Mouse (Mus musculus) CH12.LX (cell line): ENCODE measurements at regions not wholly inside any gene's neighbourhood (a gene's known extent, or its start where the extent isn't known, plus 50 kb on each side); places are given as distances from the start of the nearest gene placed in this dataset.

Experiments
- DNase-seq: peaks from one replicate; pipeline ENCODE4 v3.0.0-alpha.2; 2013; ENCODE audit errors: extremely low read depth
- H3K27ac ChIP-seq: 2 replicates; pipeline ENCODE4 v1.5.1; 2012; ENCODE audit warnings: low read depth, mild to moderate bottlenecking, control low read depth, moderate library complexity; ENCODE audit not compliant: insufficient read depth
- H3K27me3 ChIP-seq: replicated peaks from 2 replicates; pipeline ENCODE3; 2012; ENCODE audit warnings: inconsistent platforms
- H3K36me3 ChIP-seq, 2 experiments: replicated peaks in 1 of 2; 2 replicates each; pipeline versions ENCODE3 to v1.6.1; 2012; ENCODE audit warnings: inconsistent platforms in 1 of 2, low read length in 1 of 2, mild to moderate bottlenecking in 1 of 2, mixed read lengths in 1 of 2, moderate library complexity in 1 of 2; ENCODE audit not compliant: control insufficient read depth in 1 of 2, insufficient read depth in 1 of 2
- H3K4me1 ChIP-seq, 2 experiments: 2 replicates each; pipeline ENCODE4 v1.6.1; 2012; ENCODE audit warnings: inconsistent platforms in 1 of 2, moderate library complexity in 1 of 2; ENCODE audit not compliant: insufficient read depth in 2 of 2, control insufficient read depth in 1 of 2
- H3K4me2 ChIP-seq: 2 replicates; pipeline ENCODE4 v1.6.1; 2012; ENCODE audit warnings: low read depth, mild to moderate bottlenecking, control low read depth; ENCODE audit not compliant: poor library complexity, insufficient read depth, severe bottlenecking
- H3K4me3 ChIP-seq, 3 experiments: fragments of 150-350 bp in 1 of 3; sonication (generic) in 1 of 3; replicated peaks in 1 of 3; 2 replicates each; pipeline versions ENCODE3 to v1.5.1; 2011 to 2012; ENCODE audit warnings: low read depth in 2 of 3, low read length in 2 of 3, mild to moderate bottlenecking in 2 of 3, moderate library complexity in 2 of 3, control low read depth in 1 of 3, improper control_type of control experiment in 1 of 3, inconsistent platforms in 1 of 3, mixed read lengths in 1 of 3; ENCODE audit not compliant: poor library complexity in 1 of 3
- H3K79me2 ChIP-seq: replicated peaks from 2 replicates; pipeline ENCODE4 v1.6.1; 2012; ENCODE audit warnings: mild to moderate bottlenecking, moderate library complexity; ENCODE audit not compliant: control insufficient read depth, poor library complexity, insufficient read depth, severe bottlenecking; ENCODE audit errors: extremely low read depth
- H3K9ac ChIP-seq: 2 replicates; pipeline ENCODE4 v1.6.1; 2012; ENCODE audit warnings: low read depth, mild to moderate bottlenecking, control low read depth, moderate library complexity; ENCODE audit not compliant: insufficient read depth
- H3K9me3 ChIP-seq: replicated peaks from 2 replicates; pipeline ENCODE3; 2012; ENCODE audit warnings: low read length, inconsistent platforms, mixed read lengths
- BHLHE40 ChIP-seq: IDR thresholded peaks from 2 replicates; pipeline ENCODE4 v1.6.1; 2011; ENCODE audit warnings: mild to moderate bottlenecking, low read depth, low read length, improper control_type of control experiment
- CHD1 ChIP-seq: IDR thresholded peaks from 2 replicates; pipeline ENCODE4 v1.6.1; 2012; ENCODE audit warnings: low read depth, low read length, improper control_type of control experiment, inconsistent platforms
- CHD2 ChIP-seq: IDR thresholded peaks from 2 replicates; pipeline ENCODE4 v1.6.1; 2011; ENCODE audit warnings: low read length, improper control_type of control experiment
- CTCF ChIP-seq, 2 experiments: IDR thresholded peaks in 1 of 2; conservative IDR thresholded peaks in 1 of 2; 2 replicates each; pipeline ENCODE4 v1.5.1; 2011 to 2012; ENCODE audit warnings: low read depth in 2 of 2, low read length in 2 of 2, improper control_type of control experiment in 1 of 2, inconsistent platforms in 1 of 2, mild to moderate bottlenecking in 1 of 2, moderate library complexity in 1 of 2
- E2F4 ChIP-seq: IDR thresholded peaks from 2 replicates; pipeline ENCODE4 v1.6.1; 2011; ENCODE audit warnings: low read depth, low read length, improper control_type of control experiment; ENCODE audit not compliant: insufficient replicate concordance
- ELF1 ChIP-seq: IDR thresholded peaks from 2 replicates; pipeline ENCODE4 v1.6.1; 2014; ENCODE audit warnings: low read depth, mild to moderate bottlenecking, inconsistent platforms, low read length, improper control_type of control experiment
- EP300 ChIP-seq: IDR thresholded peaks from 2 replicates; pipeline ENCODE4 v1.6.1; 2011; ENCODE audit warnings: low read length, improper control_type of control experiment
- ETS1 ChIP-seq: conservative IDR thresholded peaks from 2 replicates; pipeline ENCODE4 v1.6.1; 2012; ENCODE audit warnings: low read depth, mild to moderate bottlenecking, inconsistent platforms, low read length, improper control_type of control experiment, moderate library complexity
- GABPA ChIP-seq: IDR thresholded peaks from 2 replicates; pipeline ENCODE4 v1.6.1; 2012; ENCODE audit warnings: low read depth, low read length, improper control_type of control experiment, inconsistent platforms; ENCODE audit not compliant: insufficient replicate concordance
- HCFC1 ChIP-seq: IDR thresholded peaks from 2 replicates; pipeline ENCODE4 v1.6.1; 2012; ENCODE audit warnings: low read depth, mild to moderate bottlenecking, inconsistent platforms, low read length, improper control_type of control experiment
- IRF4 ChIP-seq: IDR thresholded peaks from 2 replicates; pipeline ENCODE4 v1.6.1; 2014; ENCODE audit warnings: low read depth, mild to moderate bottlenecking, inconsistent platforms, low read length, improper control_type of control experiment
- JUN ChIP-seq: IDR thresholded peaks from 2 replicates; pipeline ENCODE4 v1.6.1; 2011; ENCODE audit warnings: low read depth, mild to moderate bottlenecking, low read length, improper control_type of control experiment, moderate library complexity; ENCODE audit not compliant: insufficient read depth
- JUND ChIP-seq: conservative IDR thresholded peaks from 2 replicates; pipeline ENCODE4 v1.6.1; 2011; ENCODE audit warnings: low read depth, low read length, improper control_type of control experiment
- KAT2A ChIP-seq: IDR thresholded peaks from 2 replicates; pipeline ENCODE4 v1.6.1; 2012; ENCODE audit warnings: low read length, improper control_type of control experiment, inconsistent platforms; ENCODE audit not compliant: insufficient replicate concordance
- MAFK ChIP-seq: IDR thresholded peaks from 2 replicates; pipeline ENCODE4 v1.6.1; 2011; ENCODE audit warnings: low read length, improper control_type of control experiment; ENCODE audit not compliant: insufficient replicate concordance
- MAX ChIP-seq: IDR thresholded peaks from 2 replicates; pipeline ENCODE4 v1.6.1; 2011; ENCODE audit warnings: low read length, improper control_type of control experiment
- MAZ ChIP-seq: IDR thresholded peaks from 2 replicates; pipeline ENCODE4 v1.6.1; 2012; ENCODE audit warnings: low read depth, mild to moderate bottlenecking, inconsistent platforms, low read length, improper control_type of control experiment, moderate library complexity
- MEF2A ChIP-seq: IDR thresholded peaks from 2 replicates; pipeline ENCODE4 v1.6.1; 2014; ENCODE audit warnings: low read depth, mild to moderate bottlenecking, inconsistent platforms, low read length, improper control_type of control experiment, borderline replicate concordance
- MXI1 ChIP-seq: IDR thresholded peaks from 2 replicates; pipeline ENCODE4 v1.6.1; 2011; ENCODE audit warnings: mild to moderate bottlenecking, low read depth, low read length, improper control_type of control experiment
- MYC ChIP-seq: IDR thresholded peaks from 2 replicates; pipeline ENCODE4 v1.6.1; 2011; ENCODE audit warnings: low read depth, mild to moderate bottlenecking, improper control_type of control experiment, low read length
- NELFE ChIP-seq: IDR thresholded peaks from 2 replicates; pipeline ENCODE4 v1.6.1; 2011; ENCODE audit warnings: low read depth, low read length, improper control_type of control experiment
- NRF1 ChIP-seq: IDR thresholded peaks from 2 replicates; pipeline ENCODE4 v1.6.1; 2014; ENCODE audit warnings: low read depth, mild to moderate bottlenecking, inconsistent platforms, low read length, improper control_type of control experiment, moderate library complexity
- PAX5 ChIP-seq: IDR thresholded peaks from 2 replicates; pipeline ENCODE4 v1.6.1; 2012; ENCODE audit warnings: low read length, inconsistent platforms, mixed read lengths
- POLR2A ChIP-seq: IDR thresholded peaks from 2 replicates; pipeline ENCODE4 v1.6.1; 2011; ENCODE audit warnings: low read depth, mild to moderate bottlenecking, improper control_type of control experiment, low read length
- POLR2AphosphoS2 ChIP-seq: IDR thresholded peaks from 2 replicates; pipeline ENCODE4 v1.6.1; 2011; ENCODE audit warnings: low read depth, low read length, improper control_type of control experiment
- RAD21 ChIP-seq: IDR thresholded peaks from 2 replicates; pipeline ENCODE4 v1.6.1; 2011; ENCODE audit warnings: low read depth, mild to moderate bottlenecking, low read length, improper control_type of control experiment, moderate library complexity
- RCOR1 ChIP-seq: conservative IDR thresholded peaks from 2 replicates; pipeline ENCODE4 v1.6.1; 2012; ENCODE audit warnings: low read depth, mild to moderate bottlenecking, inconsistent platforms, low read length, improper control_type of control experiment
- SIN3A ChIP-seq: IDR thresholded peaks from 2 replicates; pipeline ENCODE4 v1.6.1; 2012; ENCODE audit warnings: low read length, improper control_type of control experiment, inconsistent platforms
- SMC3 ChIP-seq: IDR thresholded peaks from 2 replicates; pipeline ENCODE4 v1.6.1; 2011; ENCODE audit warnings: low read depth, low read length, improper control_type of control experiment
- TBP ChIP-seq: conservative IDR thresholded peaks from 2 replicates; pipeline ENCODE4 v1.6.1; 2011; ENCODE audit warnings: low read depth, low read length, improper control_type of control experiment
- TCF12 ChIP-seq: IDR thresholded peaks from 2 replicates; pipeline ENCODE4 v1.6.1; 2014; ENCODE audit warnings: low read depth, mild to moderate bottlenecking, inconsistent platforms, low read length, improper control_type of control experiment
- UBTF ChIP-seq: IDR thresholded peaks from 2 replicates; pipeline ENCODE4 v1.6.1; 2012; ENCODE audit warnings: low read depth, mild to moderate bottlenecking, inconsistent platforms, low read length, improper control_type of control experiment, moderate library complexity
- USF1 ChIP-seq: IDR thresholded peaks from 2 replicates; pipeline ENCODE4 v1.6.1; 2014; ENCODE audit warnings: low read depth, mild to moderate bottlenecking, inconsistent platforms, low read length, improper control_type of control experiment
- USF2 ChIP-seq: conservative IDR thresholded peaks from 2 replicates; pipeline ENCODE4 v1.6.1; 2011; ENCODE audit warnings: low read depth, low read length, improper control_type of control experiment
- ZC3H11A ChIP-seq: IDR thresholded peaks from 2 replicates; pipeline ENCODE4 v1.6.1; 2012; ENCODE audit warnings: low read depth, mild to moderate bottlenecking, inconsistent platforms, low read length, improper control_type of control experiment
- ZKSCAN1 ChIP-seq: IDR thresholded peaks from 2 replicates; pipeline ENCODE4 v1.6.1; 2012; ENCODE audit warnings: low read depth, inconsistent platforms, low read length, improper control_type of control experiment, borderline replicate concordance
- ZMIZ1 ChIP-seq: IDR thresholded peaks from 2 replicates; pipeline ENCODE4 v1.6.1; 2012; ENCODE audit warnings: low read depth, mild to moderate bottlenecking, inconsistent platforms, low read length, improper control_type of control experiment
- ZNF384 ChIP-seq: IDR thresholded peaks from 2 replicates; pipeline ENCODE4 v1.6.1; 2012; ENCODE audit warnings: low read depth, low read length, improper control_type of control experiment, inconsistent platforms
- dilution Hi-C: fragments of 300-500 bp; cut with MboI; formaldehyde crosslinking; loops from 2 replicates; pipeline ENCODE4 v1.14.3; 2020; ENCODE audit warnings: low sequenced_read_pairs; ENCODE audit not compliant: extremely low pct_unique_long_range_greater_than_20kb, extremely low pct_ligation_motif_present
- in situ Hi-C: fragments of 300-500 bp; cut with MboI; formaldehyde crosslinking; loops from 3 replicates; pipeline ENCODE4 v1.14.3; 2019; ENCODE audit warnings: low sequenced_read_pairs, low pct_ligation_motif_present, low pct_unique_long_range_greater_than_20kb, mixed read lengths

DNA sequence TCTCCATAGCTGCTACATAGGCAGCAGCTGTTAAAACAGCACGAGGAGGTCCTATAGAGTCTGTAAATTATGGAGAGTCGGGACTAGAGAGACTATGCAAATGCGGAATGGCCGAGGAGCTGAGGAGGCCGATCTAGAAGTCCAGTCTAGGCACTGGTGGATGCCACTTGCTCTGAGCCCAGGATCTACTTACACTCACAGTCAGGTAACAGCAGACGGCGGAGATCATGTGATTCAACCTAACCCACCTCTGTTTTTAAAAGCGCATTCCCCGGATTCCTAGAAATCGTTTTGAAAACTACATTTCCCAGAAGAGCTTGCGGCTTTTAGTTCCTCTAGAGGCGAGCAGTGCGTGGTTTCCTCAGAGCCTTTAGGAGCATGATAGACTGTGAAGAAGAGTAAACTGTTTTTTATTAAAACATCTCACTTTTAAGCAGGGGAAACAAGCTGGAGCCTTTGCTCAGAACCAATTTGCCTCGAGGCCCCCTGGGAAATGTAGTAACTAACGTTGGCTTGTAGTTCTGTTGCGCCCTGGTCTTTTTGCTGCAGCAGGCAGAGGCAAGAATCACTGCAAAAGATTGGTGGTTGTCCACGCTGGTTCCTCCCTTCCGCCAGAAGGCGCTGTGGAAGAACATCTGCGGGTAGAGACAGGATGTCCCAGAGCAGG lies 68.6 kb upstream of the Chd6 start:
- H3K4me1 ChIP-seq = peaks cover 0 to 5% of the 10 kb centered on the region in 2 experiments; a peak in 1 of 4 replicates
- no peaks in the 10 kb centered on the region for H3K27me3 ChIP-seq
- DNase-seq = peak; percentile 47
- peak overlapping the region; percentile 83 for H3K4me2 ChIP-seq
- in situ Hi-C loops (no loop called here), dilution Hi-C loops (no loop called here)
- H3K27ac ChIP-seq = no peak overlapping the region
- no peaks in the 10 kb centered on the region for H3K9me3 ChIP-seq
- no peaks in the 10 kb centered on the region for H3K79me2 ChIP-seq
- peak overlapping the region; percentile 49 for H3K9ac ChIP-seq
- H3K4me3 ChIP-seq = peak overlapping the region; percentile 50 to 59 (median 58)
- no peak for TF ChIP-seq SIN3A
- peak in 1 of 2 experiments; percentile 70; a peak in 2 of 4 replicates for TF ChIP-seq CTCF (conservative IDR thresholded peaks at IDR 0.05 in 1 of 2, IDR thresholded peaks at IDR 0.05 in 1 of 2; ENCODE audit: low read depth in 2 of 2, low read length in 2 of 2)
- TF ChIP-seq MEF2A = 0 out of 2 replicates have a peak, but pooled peaks have one; percentile 11
- no peak for TF ChIP-seq CHD2
- TF ChIP-seq CHD1 = no peak
- TF ChIP-seq MAFK = no peak
- peak; percentile 39 for TF ChIP-seq SMC3
- no peak for TF ChIP-seq JUND
- no peak for TF ChIP-seq UBTF
- peak; percentile 84; the same call in 1 of the 2 replicates for TF ChIP-seq KAT2A
- no peak for TF ChIP-seq RCOR1
- no peak for TF ChIP-seq ZKSCAN1
- TF ChIP-seq JUN = no peak
- no peak for TF ChIP-seq MAZ
- no peak; the same call in 1 of the 2 replicates for TF ChIP-seq GABPA
- TF ChIP-seq PAX5 = no peak
- no peak for TF ChIP-seq ZNF384
- TF ChIP-seq EP300 = no peak; the same call in 1 of the 2 replicates
- peak; percentile 37 for TF ChIP-seq USF1
- TF ChIP-seq TCF12 = no peak
- TF ChIP-seq ZMIZ1 = no peak
- peak; percentile 95 for TF ChIP-seq HCFC1
- TF ChIP-seq POLR2AphosphoS2 = no peak
- 0 out of 2 replicates have a peak, but pooled peaks have one; percentile 3 for TF ChIP-seq ELF1
- peak; percentile 28; the same call in 1 of the 2 replicates for TF ChIP-seq IRF4
- peak; percentile 2 for TF ChIP-seq RAD21
- no peak for TF ChIP-seq NELFE
- no peak for TF ChIP-seq ETS1
- 0 out of 2 replicates have a peak, but pooled peaks have one; percentile 9 for TF ChIP-seq MAX
- no peak for TF ChIP-seq E2F4
- no peak for TF ChIP-seq MXI1
- 0 out of 2 replicates have a peak, but pooled peaks have one; percentile 21 for TF ChIP-seq TBP
- no peak for TF ChIP-seq ZC3H11A
- 0 out of 2 replicates have a peak, but pooled peaks have one; percentile 23 for TF ChIP-seq BHLHE40
- no peak for TF ChIP-seq NRF1
- TF ChIP-seq MYC = peak; percentile 62; the same call in 1 of the 2 replicates
- no peak for TF ChIP-seq USF2
- TF ChIP-seq POLR2A = peak; percentile 46
- H3K36me3 ChIP-seq = no peaks in the 10 kb centered on the region
